Mouse (Mus musculus) retina, postnatal 1 day (tissue): ENCODE data around the gene Btbd35f27.
"Not testable (repeated sequence)": the region's sequence is repeated elsewhere in the genome, so short reads cannot be mapped to it uniquely, and the experiment has no call there.

ENCODE experiments used
- DNase-seq: peaks from one replicate; pipeline ENCODE4 v3.0.0-alpha.2; 2012

The Btbd35f27 gene

GRCm38 (mm10) chrX:4951835-4952234 is at the start of gene Btbd35f27:
TSS of gene Btbd35f27 (plus strand) at chrX:4952135.
- not testable (repeated sequence) for DNase-seq
